Mouse (Mus musculus) ovary, postnatal 36 days (tissue): ENCODE measurements around the gene Tnfrsf13c.
A peak's percentile ranks its signal among the peaks of the same experiment; 100 is the strongest.

Experiments used
- DNase-seq: peaks from one replicate; pipeline ENCODE4 v3.0.0; 2022; ENCODE audit warnings: low spot score, mixed read lengths

Tnfrsf13c gene

DNA sequence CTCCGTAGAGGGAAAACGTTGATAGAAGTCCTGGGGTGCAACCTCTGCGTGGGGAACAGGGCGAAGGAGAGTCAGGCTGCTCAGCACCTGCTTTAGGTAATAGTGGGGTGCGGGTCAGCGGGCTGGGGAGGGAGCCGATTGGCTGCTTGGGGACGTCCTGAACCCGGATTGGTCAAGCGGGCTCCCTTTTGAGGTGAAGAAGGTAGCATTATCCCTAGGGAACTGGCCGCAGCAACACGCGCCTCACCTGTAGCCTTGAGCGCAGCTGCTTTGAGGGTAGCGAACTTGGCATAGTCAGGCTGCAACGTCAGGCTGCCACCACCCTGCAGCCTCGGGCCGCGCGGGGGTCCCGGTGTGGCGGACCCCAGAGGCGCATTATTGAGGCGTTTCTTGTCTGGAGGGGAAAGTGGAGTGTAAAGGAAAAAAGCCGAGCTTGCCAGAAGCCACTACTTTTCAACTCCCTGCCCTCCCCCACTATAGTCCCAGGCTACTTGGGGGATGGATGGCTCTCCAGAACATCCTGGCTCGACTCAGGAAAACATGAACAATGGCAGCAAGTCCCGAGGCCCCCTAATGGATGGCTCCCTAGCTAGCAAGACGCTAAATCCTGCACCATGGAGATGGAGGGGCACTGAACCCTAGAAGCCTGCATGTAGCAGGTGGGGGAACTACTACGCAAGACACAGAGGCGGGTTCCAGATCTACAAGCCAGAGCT, 16.5 kb downstream of the Tnfrsf13c start:
- DNase-seq: no peak

DNA sequence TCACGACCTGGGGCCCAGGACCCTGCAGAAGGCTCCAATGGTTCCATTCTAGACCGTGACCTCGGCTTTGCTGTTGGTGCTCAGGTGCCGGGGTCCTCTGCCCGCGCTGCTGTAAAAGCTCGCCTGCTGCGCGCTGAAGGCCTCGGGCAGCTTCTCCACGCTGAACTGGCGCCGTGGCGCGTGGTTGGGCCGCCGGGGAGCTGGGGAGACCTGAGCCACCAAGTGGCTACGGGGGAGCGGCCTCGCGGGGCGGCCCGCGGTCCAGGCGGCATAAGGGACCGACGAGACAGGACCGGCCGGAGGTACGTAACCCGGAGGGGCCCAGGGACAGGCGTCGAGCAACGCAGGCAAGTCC, 17.1 kb downstream of the Tnfrsf13c start:
- DNase-seq: no peak

DNA sequence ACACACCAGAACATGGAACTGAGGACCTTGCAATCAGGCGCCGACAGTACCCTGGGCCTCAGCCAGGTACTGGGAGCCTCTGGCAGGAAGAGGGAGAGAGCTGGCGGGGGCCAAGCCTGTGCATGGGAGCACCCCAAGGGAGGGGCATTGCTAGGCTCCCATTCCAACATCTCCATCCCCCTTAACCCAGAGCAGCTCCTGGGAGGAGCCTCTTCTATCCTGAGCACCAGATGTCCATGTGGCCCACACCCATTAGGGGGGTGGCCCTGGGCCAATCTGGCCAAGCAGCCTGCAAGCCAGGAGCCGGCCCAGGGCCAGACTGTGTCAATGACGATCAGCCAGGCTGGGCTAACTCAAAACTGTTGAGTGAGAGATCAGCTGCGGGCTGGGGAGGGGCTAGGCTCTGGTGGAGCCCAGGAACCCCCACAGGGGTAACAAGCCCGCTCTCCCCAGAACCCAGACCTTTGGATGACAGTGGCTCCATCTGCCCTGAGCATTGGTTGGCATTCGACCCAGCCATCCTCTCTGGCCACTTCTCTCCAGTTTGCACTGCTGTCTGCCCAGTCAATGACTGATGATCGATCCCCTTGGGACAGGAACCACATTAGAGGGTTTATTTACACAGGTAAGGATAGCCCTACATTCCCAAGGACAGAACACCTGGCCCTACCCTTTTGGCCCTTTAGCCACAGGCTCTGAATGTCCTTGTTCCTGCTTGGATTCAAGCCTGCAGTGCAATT, 17.6 kb downstream of the Tnfrsf13c start:
- DNase-seq: peak; percentile 64

DNA sequence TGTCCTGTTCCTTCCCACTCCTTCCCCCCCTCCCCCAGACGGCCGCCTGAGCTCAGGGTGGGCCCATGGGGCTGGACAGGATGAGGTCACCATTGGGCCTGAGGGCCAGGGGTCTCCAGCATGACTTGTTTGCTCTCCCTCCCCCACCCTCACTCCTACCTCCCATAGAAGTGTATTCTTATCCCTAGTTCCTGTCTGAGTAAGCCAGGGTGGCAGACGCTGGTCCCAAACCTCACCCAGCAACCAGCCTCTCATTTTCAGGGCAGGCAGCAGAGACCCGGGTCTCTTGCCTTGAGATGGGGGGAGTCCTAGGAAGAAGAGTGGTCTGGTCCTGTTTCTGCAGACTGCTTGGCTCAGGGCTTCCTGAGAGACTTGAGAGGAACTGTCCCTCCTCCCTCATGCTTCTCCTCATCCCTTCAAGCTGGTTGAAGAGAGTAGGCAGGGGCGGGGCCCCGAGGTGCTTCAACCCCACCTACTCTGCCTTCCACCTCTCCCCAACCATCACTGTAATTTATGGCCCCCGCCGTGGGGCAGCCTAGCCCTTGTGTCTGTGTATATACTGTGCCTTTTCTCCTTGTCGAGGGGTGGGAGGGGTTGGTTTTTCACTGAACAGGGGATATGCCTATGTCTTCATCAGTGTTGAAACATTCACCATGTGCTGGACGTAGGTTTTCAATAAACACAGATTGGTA, 19.3 kb downstream of the Tnfrsf13c start:
- no peak for DNase-seq

DNA sequence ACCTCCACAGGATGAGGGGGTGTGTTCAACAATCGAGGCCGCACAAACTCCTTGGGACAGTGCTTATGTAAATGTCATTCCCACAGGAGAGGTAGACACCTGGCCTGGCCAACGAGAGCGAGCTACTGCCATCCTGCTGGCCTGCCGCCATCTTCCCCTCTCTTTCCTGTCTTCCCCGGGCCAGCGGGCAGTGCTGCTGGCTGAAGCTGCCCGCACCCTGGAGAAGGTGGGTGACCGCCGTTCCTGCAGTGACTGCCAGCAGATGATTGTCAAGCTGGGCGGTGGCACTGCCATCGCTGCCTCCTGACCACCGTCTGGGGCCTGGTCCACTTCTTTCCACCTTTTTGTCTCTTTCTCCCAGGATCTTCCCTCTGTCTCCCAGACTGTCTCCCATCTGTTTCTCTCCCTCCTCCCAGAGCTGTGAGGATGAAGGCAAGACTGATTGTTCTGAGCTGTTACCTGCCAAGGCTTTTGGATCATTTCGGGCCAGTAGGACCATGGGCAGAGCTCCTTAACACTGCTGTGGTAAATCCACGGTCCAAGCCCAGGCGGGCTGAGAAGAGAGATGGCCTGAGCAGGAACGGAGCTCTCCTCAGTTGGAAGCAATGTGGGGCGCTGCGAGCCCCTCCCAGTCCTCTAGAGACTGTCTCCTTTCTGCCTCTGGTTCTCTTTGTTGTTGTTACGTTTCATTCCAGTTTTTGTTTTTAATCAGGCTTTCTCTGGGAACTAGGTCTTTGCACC, 20.4 kb downstream of the Tnfrsf13c start:
- DNase-seq: no peak

DNA sequence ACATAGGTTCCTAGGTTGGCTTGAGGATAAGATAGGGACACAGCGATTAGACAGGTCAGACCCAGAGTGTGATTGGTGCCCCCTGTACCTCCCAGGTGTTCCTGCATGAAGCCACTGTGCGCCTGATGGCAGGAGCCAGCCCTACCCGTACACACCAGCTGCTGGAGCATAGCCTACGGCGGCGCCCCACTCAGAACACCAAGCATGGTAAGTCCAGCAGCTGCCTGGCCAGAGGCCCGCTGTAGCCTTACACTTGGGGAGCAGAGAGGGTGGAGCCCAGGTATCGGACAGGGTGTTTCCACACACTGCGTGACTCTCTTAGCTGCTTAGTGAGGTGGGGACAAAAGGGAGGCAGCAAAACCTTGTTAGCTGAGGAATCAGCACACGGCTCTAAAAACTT, 21.1 kb downstream of the Tnfrsf13c start:
- no peak for DNase-seq

DNA sequence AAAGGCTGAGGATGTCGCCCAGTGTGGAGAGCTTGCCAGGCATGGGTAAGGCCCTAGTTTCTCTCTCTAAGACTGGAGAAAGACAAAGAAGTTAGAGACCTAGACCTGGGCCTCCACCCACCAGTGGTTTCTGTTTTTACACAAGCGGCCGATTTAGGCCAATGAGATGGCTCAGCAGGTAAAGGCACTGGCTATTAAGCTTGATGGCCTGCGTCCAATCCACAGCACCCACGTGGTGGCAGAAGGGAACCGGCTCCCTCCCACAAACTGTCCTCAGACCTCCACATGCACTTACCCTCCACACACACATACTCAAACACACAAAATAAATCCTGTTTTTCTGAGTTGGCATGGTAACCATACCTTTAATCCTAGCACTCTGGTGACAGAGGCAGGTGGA, 22.1 kb downstream of the Tnfrsf13c start:
- no peak for DNase-seq

DNA sequence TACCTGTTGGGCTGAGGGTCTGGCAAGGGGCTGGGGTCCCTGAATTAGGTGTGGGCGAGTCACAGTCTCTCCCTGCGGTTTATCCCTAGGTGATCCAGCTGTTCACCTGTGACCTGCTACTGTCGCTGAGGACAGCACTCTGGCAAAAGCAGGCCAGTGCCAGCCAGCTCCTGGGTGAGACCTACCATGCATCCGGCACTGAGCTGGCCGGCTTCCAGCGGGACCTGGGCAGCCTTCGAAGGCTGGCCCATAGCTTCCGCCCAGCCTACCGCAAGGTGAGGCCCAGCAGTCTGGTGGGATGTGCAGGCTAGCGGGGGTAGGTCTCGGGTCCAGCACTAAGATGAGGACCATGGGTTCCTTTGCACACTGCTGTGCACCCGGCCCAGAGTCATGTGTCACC, 24.6 kb downstream of the Tnfrsf13c start:
- DNase-seq: no peak

DNA sequence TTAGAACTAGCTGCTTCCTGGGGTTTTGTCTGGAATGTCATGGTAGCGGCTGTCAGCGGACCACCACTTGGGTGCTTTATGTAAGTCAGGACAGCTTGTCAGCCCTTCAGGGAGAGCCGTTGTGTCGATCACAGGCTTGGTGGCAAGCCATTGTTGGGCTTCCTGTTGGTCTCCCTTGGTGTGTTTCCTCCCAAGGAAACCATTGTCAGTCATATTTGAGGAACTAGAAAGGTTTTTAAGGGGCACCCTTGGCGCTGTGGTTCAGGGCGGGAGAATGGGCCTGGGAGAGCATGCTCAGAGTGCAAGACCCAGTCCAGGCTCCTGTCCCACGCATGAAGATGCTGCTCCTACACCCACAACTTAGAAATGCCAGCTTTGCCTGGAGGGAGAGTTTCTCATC, 25.8 kb downstream of the Tnfrsf13c start:
- DNase-seq: no peak

DNA sequence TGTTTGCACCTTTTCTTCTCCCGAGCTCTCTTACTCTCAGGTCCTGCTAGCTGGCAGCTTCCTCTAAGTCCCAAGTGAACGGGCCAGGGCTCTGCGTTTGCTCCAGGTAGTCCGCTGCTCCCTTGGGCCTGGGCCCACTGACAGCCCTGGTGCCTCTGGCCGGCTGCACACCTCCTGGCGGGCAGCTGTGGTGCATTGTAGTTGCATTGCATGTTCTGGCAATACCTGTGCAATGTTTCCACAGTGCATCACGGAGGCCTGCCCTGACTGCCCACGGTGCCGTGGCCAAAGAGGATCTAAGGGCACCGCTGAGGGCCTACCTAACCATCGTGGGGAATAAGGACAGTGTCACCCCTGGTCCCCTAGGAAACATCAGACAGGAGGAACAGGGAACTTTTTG, 26.2 kb downstream of the Tnfrsf13c start:
- no peak for DNase-seq

DNA sequence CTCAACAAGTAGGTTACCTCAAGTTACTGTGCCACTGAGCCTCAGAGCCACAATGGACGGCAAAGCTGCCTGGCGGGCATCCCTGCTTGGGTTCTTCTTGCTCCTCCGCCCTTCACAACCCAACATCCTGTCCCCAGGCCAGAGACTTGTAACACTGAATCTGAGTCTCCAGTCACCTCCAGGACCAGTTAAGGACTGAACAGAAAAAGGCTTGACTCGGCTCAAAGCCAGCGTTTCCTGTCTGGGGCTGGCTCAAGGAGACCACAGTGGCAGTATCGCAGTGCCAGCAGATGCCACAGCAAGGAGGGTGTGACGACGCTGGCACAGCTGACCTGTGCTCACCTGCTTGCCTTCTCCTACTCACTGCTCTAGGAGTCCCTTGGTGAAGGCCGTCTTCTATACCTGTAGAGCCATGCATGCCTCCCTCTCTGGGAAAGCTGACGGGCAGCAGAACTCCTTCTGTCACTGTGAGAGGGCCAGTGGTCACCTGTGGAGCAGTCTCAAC, 26.9 kb downstream of the Tnfrsf13c start:
- no peak for DNase-seq

DNA sequence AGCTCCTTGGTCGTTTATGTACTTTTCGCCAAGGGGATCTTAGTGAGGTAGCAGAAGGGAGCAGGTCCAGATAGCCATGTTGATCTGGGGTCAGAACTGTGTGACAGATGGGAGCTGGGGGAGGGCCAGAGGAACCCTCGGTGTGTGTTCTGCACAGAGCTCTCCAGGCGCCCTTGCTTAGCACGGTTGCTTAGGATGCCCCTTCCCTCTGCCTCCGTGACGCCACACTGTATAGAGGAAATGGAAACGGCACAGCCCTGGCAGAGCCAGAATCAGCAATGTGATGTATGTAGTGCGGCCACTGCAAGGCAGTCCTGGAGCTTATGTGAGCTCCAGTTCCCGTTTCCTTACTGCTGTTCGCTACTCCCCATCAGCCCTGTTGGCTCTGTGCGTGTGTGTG, 27.9 kb downstream of the Tnfrsf13c start:
- no peak for DNase-seq

DNA sequence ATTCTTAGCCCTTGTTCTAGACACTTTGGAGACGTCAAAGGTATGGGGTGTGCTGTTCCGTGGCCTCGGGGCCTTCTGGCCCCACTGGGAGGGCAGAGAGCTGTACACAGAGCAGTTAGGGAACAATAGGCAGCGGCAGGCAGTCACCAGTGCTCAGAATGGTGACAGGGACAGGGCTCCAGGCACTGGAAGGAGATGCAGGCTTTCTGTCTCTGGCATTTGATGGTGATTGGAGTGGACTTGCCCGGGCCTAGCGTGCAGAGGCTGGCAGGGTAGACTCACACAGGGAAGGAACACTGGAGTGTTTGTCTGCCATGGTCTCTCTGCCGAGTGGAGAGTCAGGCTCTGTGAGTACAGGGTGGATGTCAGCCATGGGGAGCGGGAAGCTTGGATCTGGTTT, 31.6 kb downstream of the Tnfrsf13c start:
- no peak for DNase-seq

DNA sequence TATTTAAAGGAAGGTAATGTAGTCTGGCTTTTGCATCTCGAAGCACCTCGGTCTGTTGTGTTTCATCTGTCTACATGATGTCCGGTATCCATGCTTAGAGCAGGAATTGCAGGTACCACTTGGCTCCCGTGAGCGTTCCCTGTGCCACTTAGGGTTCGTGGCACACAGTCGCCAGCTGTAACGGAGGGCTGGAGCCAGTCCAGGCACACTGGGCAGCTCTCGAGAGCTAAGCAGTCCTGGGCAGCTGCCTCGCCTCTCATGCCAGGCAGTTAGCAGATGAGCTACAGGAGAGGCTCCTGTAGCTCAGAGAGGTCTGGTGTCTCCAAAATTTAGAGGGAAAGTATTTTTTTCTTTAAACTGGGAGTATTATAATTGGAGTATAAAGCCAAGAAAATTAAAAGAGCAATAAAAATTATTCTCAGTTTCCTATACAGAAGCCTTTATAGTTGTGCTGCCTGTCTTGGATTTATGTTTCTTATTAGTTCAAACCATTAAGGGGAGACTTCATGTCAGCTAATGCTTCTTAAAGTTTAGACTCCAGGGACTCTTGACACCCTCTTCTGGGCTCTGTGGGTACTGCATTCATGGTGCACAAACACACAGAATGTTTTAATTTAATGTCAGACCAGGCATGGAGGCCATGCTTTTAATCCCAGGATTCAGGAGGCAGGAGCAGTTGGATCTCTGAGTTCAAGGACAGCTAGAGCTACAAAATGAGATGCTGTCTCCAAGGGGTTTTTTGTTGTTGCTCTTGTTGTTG, 35.5 kb downstream of the Tnfrsf13c start:
- DNase-seq: no peak

DNA sequence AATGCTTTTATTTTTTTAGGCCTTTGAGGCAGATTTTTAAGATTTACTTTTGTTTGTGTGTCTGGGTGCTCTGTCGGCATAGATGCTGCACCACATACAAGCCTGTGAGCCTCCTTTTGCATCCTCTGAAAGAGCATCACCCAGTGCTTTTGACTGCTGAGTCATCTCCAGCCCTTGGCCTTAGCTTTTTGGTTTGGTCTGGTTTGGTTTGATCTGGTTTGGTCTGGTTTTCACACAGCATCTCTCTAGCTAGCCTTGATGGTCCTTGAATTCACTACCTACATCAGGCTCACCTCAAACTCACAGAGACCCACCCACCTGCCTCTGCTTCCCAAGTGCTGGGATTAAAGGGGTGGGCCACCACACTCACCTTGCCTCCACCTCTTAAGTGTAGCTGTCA, 36.2 kb downstream of the Tnfrsf13c start:
- no peak for DNase-seq

DNA sequence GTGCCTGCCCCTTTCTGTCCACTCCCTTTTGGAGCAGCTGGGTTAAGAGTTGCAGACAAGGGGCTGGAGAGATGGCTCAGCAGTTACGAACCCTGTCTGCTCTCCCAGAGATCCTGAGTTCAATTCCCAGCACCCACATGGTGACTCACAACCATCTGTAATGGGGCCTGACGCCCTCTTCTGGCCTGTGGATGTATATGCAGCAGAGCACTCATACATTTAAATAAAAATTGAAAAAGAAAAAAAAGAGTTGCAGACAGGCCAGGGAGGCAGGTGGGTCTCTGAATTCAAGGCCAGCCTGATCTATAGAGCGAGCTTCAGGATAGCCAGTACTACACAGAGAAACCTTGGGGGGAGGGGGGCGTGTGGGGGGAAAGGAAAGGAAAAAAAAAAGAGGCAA, 36.8 kb downstream of the Tnfrsf13c start:
- no peak for DNase-seq

DNA sequence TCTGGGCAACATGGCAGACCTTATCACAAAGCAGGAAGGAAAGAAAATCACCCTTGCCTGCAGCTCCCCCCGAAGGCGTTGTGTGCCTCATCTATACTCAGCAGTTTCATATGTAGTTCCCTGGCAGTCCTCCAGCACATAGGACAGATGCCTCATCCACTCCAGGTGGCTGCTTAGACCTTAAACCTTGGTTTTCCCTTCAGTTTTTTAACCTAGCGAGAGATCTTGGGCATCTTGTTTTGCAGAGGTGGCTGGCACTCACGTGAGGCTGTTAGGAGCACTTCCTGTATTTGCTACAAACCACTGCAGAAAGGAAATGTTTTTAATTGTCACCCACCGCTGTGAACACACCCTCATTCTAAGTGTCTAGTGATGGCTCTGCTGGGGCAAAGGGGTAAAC, 37.2 kb downstream of the Tnfrsf13c start:
- DNase-seq: no peak

DNA sequence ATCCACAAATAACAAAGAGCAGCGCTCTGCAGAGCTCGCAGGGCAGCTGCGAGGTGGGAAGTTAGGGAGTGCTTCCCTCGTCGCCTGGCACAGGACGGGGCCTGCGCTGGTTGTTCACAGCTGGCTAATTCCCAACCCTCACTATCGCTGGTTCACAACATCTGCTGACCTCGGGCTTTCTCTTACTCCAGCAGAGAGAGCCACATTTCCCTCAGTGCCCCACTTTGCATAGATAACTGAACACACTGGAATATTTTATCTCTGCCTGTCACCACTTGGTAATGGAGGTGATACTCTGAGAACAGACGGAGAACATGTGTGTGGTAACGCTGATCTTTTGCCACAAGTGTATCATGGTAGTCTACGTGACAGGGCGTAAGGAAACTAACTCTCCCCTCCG, 38.0 kb downstream of the Tnfrsf13c start:
- no peak for DNase-seq

DNA sequence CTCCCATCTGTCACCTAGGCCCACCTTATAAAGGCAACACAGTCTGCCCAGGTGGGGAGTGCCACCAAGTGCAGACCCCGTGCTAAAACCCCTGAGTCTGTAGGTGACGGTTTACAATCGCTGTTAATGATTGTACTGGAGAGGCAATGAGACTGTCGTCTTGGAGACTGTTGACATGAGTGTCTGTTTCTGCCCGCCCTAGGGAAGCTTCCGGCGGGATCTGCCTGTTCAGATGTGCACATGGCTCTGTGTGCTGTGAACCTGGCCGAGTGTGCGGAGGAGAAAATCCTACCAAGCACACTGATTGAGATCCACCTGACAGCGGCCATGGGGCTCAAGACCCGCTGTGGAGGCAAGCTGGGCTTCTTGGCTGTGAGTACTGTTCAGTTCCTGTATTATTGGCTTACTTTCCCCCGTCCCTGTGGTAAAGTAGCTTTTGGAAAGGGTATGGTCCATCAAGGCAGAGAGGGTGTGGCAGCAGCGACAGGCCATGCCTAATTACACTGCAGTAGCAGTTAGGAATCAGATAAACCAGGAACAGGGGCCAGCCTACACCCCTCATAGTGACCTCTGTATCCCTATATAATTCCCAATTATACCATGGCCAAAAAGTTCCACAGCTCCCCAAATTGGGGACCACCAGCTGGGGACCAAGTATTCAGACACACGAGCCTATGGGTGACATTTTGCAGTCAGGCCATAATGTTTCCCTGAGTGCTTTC, 38.9 kb downstream of the Tnfrsf13c start:
- DNase-seq: no peak

DNA sequence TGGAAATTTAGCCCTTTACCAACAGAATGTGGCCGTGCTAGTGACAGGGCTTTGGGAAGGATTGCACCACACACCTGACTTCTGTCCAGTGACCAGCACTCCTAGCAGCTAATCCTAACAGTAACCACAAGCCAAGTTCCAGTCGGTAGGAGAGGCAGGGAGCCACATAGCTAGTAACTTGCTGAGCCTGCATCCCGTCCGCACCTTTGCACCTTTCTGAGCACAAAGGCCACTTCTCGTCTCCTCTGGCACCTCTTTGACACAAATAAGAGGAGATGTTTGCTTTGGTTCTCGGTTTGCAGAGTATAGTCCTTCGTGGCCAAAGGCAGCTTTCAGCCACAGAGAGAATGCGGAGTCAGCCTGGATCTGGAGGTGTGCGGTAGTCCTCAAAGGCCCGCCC, 39.5 kb downstream of the Tnfrsf13c start:
- DNase-seq: no peak

DNA sequence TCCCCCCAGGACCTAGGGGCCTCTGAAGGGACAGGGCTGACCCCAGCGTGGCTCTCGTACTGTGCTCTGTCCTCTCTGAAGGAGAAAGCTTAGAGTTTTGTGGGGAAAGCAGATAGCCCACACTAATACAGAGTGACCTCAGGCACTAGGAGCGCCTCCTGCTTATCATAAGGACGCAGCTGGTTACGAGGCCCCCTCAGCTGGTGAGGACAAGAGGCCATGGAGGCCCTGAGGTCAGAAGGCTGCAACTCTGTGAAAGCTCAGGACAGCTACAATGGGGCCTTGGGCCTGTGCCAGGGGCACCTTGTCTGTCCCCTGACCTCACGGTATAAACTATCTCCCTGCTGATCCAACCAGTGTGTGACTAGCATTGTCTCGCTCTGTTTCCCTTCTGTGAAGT, 40.0 kb downstream of the Tnfrsf13c start:
- no peak for DNase-seq
